13 mouse cellular contexts compared by ENCODE assay signal in genomic region chr2:116289886-116290285, GRCm38 (mm10).
"Had no signal": no experiment of that assay in that cellular context is flagged by ENCODE, and none has a peak within 500 bp of the region (broad histone marks: within the 10 kb centered on the region; RNA-seq: fewer than 3 reads in every experiment).

No protein-coding gene starts in this region.

- ATAC-seq: liver, embryonic 12.5 days had no signal

- H3K4me3 ChIP-seq: limb, embryonic 15.5 days; liver, embryonic 12.5 days had no signal

- H3K27me3 ChIP-seq: limb, embryonic 15.5 days; liver, embryonic 12.5 days had no signal

- H3K4me2 ChIP-seq: limb, embryonic 15.5 days; liver, embryonic 12.5 days; lung, embryonic 14.5 days; midbrain, embryonic 11.5 days had no signal

- H3K27ac ChIP-seq: kidney, postnatal 0 days; limb, embryonic 15.5 days; liver, embryonic 12.5 days had no signal

- H3K9ac ChIP-seq: limb, embryonic 15.5 days; liver, embryonic 12.5 days; lung, embryonic 14.5 days had no signal

- H3K36me3 ChIP-seq: limb, embryonic 15.5 days; liver, embryonic 12.5 days had no signal

- H3K4me1 ChIP-seq: limb, embryonic 15.5 days; liver, embryonic 12.5 days had no signal

- DNase-seq: kidney, adult 9 months; kidney, postnatal 36 days; layer of hippocampus, adult 9-11 months; layer of hippocampus, postnatal 36 days; lung, embryonic 14.5 days; lung, postnatal 10 days; lung, postnatal 4 days; right cerebral cortex, postnatal 25 days; thymus, postnatal 4 days had no signal

- H3K9me3 ChIP-seq: limb, embryonic 15.5 days; liver, embryonic 12.5 days had no signal
